Mouse (Mus musculus): Measurements from ENCODE around the gene Gm5426. TPM values are rescaled to one million over a fixed set of nuclear protein-coding genes. Genes with fewer than 3 reads are reported as not detected.

The Gm5426 gene
- total RNA-seq, 2 experiments from 2014 or later = not detected

Small RNA genes within 50 kb of the gene (microRNA-seq; reads per million reads assigned to microRNA genes)
- not detected for gene Gm22913

Other genes starting within 250 kb of the Gm5426 start
- 10 to 100 TPM; 29.4 to 33.9 TPM for gene Eea1, start 196.0 kb upstream of the Gm5426 start, total RNA-seq (2021)

Data from adrenal gland, postnatal 4 days (tissue).